Mouse (Mus musculus) right cerebral cortex, postnatal 36 days (tissue): ENCODE results near the gene Prrc2b.

Source experiments
- DNase-seq, 2 experiments: peaks; one replicate each; pipeline ENCODE4 v3.0.0; 2022; ENCODE audit warnings: low spot score in 2 of 2, mixed read lengths in 1 of 2

Gene Prrc2b

DNA sequence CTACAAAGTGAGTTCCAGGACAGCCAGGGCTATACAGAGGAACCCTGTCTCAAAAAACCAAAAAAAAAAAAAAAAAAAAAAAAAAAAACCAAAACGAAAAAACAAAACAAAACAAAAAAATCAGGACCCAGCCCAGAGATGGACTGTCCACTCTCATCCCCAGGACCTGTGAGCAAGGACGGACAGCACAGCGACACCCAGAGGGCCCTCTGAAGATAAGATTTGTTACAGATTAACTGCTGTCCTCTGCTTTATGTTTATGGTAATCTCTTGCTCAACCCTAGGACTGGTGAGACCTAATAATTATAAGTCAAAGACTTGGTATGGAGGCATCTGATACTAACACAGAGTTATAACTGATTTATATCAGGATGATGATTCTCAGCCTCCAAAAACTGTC, 124.9 kb downstream of the Prrc2b start:
- DNase-seq = no peak

- DNase-seq = no peak
These were observed 131.4 kb downstream of the Prrc2b start for GRCm38 (mm10) chr2:32282289-32282688.

GRCm38 (mm10) chr2:32282727-32283126, 131.8 kb downstream of the Prrc2b start:
- no peak for DNase-seq

DNA sequence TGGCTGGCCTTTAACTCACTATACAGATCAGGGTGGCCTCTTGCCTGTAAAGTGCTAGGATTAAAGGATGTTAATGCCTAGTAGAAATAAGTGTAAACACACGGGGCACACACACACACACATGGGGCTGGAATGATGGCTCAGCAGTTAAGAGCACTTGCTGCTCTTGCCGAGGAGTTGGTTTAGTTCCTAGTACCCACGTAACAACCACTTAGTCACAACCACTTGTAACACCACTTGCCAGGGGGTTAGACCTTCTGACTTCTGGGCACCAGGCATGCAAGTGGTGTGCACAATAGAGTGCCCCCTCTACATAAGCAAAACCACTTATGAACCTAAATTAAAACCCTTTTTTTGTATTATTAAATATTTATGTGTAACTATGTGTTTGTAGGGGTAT, 133.1 kb downstream of the Prrc2b start:
- no peak for DNase-seq
